Mouse (Mus musculus): ENCODE results near the gene F2r. TPM values are rescaled to one million over a fixed set of nuclear protein-coding genes. Genes with fewer than 3 reads are reported as not detected.

The F2r gene
- polyA plus RNA-seq, 1 experiment = 46.5 TPM

GRCm38 (mm10) chr13:95646687-95647111 lies 28.4 kb upstream of the F2r start:
- no peak for TF ChIP-seq CTCF (IDR thresholded peaks at IDR 0.05; ENCODE audit: borderline replicate concordance, extremely low read depth, insufficient read depth, insufficient read length)
- no peak for TF ChIP-seq POLR2A (IDR thresholded peaks at IDR 0.05; ENCODE audit: borderline replicate concordance, extremely low read depth, insufficient read depth, insufficient read length, poor library complexity, severe bottlenecking)
- no peak for DNase-seq (ENCODE audit: low read depth)

DNA sequence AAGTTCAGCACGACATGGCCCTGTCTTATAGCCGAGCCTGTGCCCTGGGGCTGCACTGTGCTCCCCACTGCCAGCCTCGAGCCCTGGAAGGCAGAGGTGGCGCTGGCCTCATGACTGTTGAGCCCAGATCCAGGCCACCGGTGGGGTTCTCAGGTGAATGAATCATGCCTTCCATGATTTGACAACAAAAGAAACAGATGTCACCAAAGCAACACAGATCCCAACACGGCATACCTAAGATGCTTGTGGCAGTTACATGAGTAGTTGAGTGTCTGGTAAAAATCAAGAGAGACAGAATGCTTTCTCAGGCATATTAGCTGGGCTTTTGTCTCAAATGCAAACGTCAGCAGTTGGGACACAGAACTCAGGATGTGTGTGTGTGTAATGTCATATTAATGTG lies 25.5 kb upstream of the F2r start:
- no peak for TF ChIP-seq POLR2A (IDR thresholded peaks at IDR 0.05; ENCODE audit: borderline replicate concordance, extremely low read depth, insufficient read depth, insufficient read length, poor library complexity, severe bottlenecking)
- TF ChIP-seq CTCF (IDR thresholded peaks at IDR 0.05; ENCODE audit: borderline replicate concordance, extremely low read depth, insufficient read depth, insufficient read length) = no peak
- DNase-seq (ENCODE audit: low read depth) = no peak

- no peak for DNase-seq (ENCODE audit: low read depth)
- TF ChIP-seq POLR2A (IDR thresholded peaks at IDR 0.05; ENCODE audit: borderline replicate concordance, extremely low read depth, insufficient read depth, insufficient read length, poor library complexity, severe bottlenecking) (no peak), CTCF (IDR thresholded peaks at IDR 0.05; ENCODE audit: borderline replicate concordance, extremely low read depth, insufficient read depth, insufficient read length) (no peak)
Observed at GRCm38 (mm10) chr13:95641061-95641986, 23.0 kb upstream of the F2r start.

GRCm38 (mm10) chr13:95640408-95640807 lies 22.1 kb upstream of the F2r start:
- no peak for DNase-seq (ENCODE audit: low read depth)
- TF ChIP-seq CTCF (IDR thresholded peaks at IDR 0.05; ENCODE audit: borderline replicate concordance, extremely low read depth, insufficient read depth, insufficient read length) (no peak), POLR2A (IDR thresholded peaks at IDR 0.05; ENCODE audit: borderline replicate concordance, extremely low read depth, insufficient read depth, insufficient read length, poor library complexity, severe bottlenecking) (no peak)

DNA sequence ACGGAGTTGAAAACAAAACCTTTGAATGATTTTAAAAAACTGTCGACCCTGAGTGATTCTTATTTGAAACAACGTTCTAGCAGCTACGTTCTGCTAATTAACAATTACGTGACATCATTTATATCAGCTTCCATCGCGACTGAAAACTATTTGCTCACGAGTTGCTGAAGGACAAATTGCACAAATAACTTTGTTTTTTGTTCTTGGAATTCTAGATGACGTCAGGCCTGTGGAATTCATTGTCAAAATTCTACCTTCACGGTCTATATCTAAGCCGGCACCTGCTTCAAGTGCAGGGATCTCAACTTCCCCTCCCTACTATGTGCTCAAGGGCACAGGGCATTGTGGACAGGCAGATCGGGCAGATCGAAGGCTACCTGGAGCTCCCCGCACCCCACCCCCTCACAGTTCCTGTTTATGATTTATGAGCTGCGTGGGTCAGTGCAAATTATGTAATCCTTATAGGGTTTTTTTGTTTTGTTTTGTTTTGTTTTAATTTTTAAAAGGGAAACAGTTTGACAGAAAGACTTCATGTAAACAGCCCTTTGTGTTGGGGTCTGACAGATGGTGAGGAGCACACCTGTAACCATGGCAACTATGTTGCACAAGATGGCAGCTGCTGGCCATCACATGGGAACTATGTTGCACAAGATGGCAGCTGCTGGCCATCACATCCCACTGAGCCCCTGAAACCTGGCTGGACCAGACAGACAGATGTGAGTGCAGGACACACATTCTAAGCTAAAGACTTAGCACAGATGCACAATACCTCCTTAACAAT lies 21.2 kb upstream of the F2r start:
- peak; percentile 86 for DNase-seq (ENCODE audit: low read depth)
- TF ChIP-seq POLR2A (IDR thresholded peaks at IDR 0.05; ENCODE audit: borderline replicate concordance, extremely low read depth, insufficient read depth, insufficient read length, poor library complexity, severe bottlenecking) (no peak), CTCF (IDR thresholded peaks at IDR 0.05; ENCODE audit: borderline replicate concordance, extremely low read depth, insufficient read depth, insufficient read length) (no peak)

DNA sequence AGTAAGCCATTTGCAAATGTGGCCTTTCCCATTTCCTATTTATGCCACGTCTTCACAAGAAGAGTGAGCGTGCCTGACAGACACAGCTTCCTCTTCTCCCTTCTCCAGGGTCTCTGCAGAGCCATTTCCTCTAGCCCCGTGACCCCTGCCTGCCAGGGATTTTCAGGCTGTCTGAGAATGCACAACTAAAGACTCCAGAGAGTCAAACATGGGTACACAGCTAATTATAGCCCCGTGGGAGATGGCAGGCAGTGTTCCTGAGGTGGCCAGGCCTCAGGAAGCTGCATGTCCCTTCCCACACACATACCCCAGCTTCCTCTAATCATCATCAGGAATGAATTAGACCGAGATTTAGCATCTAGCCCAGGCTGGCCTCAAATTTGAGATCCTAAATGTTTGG lies 20.6 kb upstream of the F2r start:
- DNase-seq (ENCODE audit: low read depth) = peak; percentile 41
- no peak for TF ChIP-seq CTCF (IDR thresholded peaks at IDR 0.05; ENCODE audit: borderline replicate concordance, extremely low read depth, insufficient read depth, insufficient read length)
- no peak for TF ChIP-seq POLR2A (IDR thresholded peaks at IDR 0.05; ENCODE audit: borderline replicate concordance, extremely low read depth, insufficient read depth, insufficient read length, poor library complexity, severe bottlenecking)

- DNase-seq (ENCODE audit: low read depth) = no peak
- TF ChIP-seq CTCF (IDR thresholded peaks at IDR 0.05; ENCODE audit: borderline replicate concordance, extremely low read depth, insufficient read depth, insufficient read length) (no peak), POLR2A (IDR thresholded peaks at IDR 0.05; ENCODE audit: borderline replicate concordance, extremely low read depth, insufficient read depth, insufficient read length, poor library complexity, severe bottlenecking) (no peak)
Observed at GRCm38 (mm10) chr13:95637737-95638136, 19.4 kb upstream of the F2r start.

DNA sequence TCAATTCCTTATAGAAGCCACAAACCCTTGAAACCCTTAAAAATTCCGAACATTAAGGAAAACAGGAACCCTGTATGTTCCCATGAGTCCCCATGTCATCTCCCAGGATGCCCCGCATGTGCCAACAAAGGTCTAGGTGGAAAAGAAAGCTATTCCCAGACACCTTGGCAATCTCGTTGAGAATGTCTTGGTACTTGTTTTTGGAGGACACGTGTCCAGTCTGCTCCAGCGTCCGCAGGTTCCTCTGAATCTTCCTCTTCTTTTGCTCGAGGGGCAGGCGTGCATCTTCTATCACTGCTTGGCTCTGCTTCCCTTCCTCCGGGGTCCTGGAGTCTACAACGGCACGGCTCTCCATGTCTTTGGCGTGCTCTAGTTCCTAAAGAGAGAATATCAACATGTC lies 17.0 kb upstream of the F2r start:
- DNase-seq (ENCODE audit: low read depth) = no peak
- TF ChIP-seq POLR2A (IDR thresholded peaks at IDR 0.05; ENCODE audit: borderline replicate concordance, extremely low read depth, insufficient read depth, insufficient read length, poor library complexity, severe bottlenecking) (no peak), CTCF (IDR thresholded peaks at IDR 0.05; ENCODE audit: borderline replicate concordance, extremely low read depth, insufficient read depth, insufficient read length) (no peak)

GRCm38 (mm10) chr13:95634451-95634850 lies 16.2 kb upstream of the F2r start:
- no peak for DNase-seq (ENCODE audit: low read depth)
- TF ChIP-seq POLR2A (IDR thresholded peaks at IDR 0.05; ENCODE audit: borderline replicate concordance, extremely low read depth, insufficient read depth, insufficient read length, poor library complexity, severe bottlenecking) (no peak), CTCF (IDR thresholded peaks at IDR 0.05; ENCODE audit: borderline replicate concordance, extremely low read depth, insufficient read depth, insufficient read length) (no peak)

- DNase-seq (ENCODE audit: low read depth) = no peak
- TF ChIP-seq POLR2A (IDR thresholded peaks at IDR 0.05; ENCODE audit: borderline replicate concordance, extremely low read depth, insufficient read depth, insufficient read length, poor library complexity, severe bottlenecking) (no peak), CTCF (IDR thresholded peaks at IDR 0.05; ENCODE audit: borderline replicate concordance, extremely low read depth, insufficient read depth, insufficient read length) (no peak)
Observed at GRCm38 (mm10) chr13:95633384-95633783, 15.1 kb upstream of the F2r start.

- TF ChIP-seq CTCF (IDR thresholded peaks at IDR 0.05; ENCODE audit: borderline replicate concordance, extremely low read depth, insufficient read depth, insufficient read length) (no peak), POLR2A (IDR thresholded peaks at IDR 0.05; ENCODE audit: borderline replicate concordance, extremely low read depth, insufficient read depth, insufficient read length, poor library complexity, severe bottlenecking) (no peak)
- no peak for DNase-seq (ENCODE audit: low read depth)
Observed at GRCm38 (mm10) chr13:95632144-95632543, 13.9 kb upstream of the F2r start.
